Mouse (Mus musculus): ENCODE data around the gene Litaf.
"Not testable (repeated sequence)": the region's sequence is repeated elsewhere in the genome, so short reads cannot be mapped to it uniquely, and the experiment has no call there.

DNA sequence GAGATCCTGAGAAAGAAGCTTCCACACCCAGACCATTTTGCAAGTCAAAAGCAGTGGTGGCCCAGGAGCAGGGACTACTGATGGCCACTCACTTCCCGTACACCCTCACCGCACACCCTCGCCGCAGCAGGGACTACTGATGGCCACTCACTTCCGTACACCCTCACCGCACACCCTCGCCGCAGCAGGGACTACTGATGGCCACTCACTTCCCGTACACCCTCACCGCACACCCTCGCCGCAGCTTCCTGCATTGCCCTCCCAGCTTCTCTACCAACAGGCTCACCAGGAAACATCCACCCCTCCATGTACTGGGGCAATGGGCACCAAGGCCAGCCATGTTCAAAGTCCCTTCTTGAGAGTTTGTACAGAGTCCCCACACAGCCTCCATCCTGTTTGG is 107.7 kb downstream of the Litaf start:
- not testable (repeated sequence) for TF ChIP-seq CTCF (IDR thresholded peaks at IDR 0.05; ENCODE audit: control insufficient read depth, insufficient read depth, insufficient replicate concordance, low read depth, low read length); POLR2A (IDR thresholded peaks at IDR 0.05; ENCODE audit: control insufficient read depth, low read depth, low read length)

Measured in testis, adult 2 months (tissue).